Mouse (Mus musculus) cerebellum, adult 8-10 months (tissue): ENCODE measurements at regions not wholly inside any gene's neighbourhood (a gene's known extent, or its start where the extent isn't known, plus 50 kb on each side); places are given as distances from the start of the nearest gene placed in this dataset.
A peak's percentile ranks its signal among the peaks of the same experiment; 100 is the strongest.

Experiments used
- DNase-seq: peaks from one replicate; pipeline ENCODE4 v3.0.0; 2022

DNA sequence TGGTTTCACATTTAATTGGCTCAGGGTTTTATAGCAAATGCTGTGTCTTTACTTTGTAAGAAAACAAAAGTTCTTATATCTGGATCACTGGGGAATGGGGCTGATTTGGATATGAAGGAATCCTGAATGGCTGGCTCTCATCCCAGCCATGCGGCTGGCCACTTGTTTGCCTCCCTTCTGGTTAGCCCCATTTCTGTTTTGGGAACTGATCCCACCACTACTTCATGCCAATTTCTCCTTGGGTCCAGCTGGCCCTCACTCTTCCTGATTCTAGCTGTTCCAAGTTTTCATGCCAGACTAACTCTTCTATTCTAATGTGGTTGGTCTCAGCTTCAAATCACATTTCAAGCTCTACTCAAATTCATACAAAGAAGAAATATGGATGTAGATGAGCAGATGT lies 5319.6 kb downstream of the 9330182O14Rik start:
- peak; percentile 85 for DNase-seq

GRCm38 (mm10) chr15:45470425-45470824 lies 5336.3 kb downstream of the 9330182O14Rik start:
- DNase-seq, result no peak

DNA sequence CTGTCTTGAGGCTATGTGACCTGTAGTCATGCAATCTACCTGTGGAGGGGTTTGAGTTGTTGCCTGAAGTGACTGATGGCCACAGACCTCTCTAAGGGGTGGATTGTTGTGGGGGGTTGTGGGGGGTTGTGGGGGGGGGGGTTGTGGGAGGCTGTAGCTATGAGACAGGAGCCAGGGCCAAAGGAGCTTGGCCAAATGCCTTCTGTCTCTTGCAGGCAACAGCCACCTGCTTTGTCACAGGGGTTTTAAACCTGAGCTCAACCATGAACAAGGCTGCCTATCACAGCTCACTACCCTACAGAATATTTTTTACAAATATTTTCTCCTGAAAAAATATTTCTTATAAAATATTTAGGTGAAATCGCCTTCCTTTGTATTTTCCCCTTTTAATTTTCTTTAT lies 5339.0 kb downstream of the 9330182O14Rik start:
- no peak for DNase-seq

- no peak for DNase-seq
These were observed 5376.1 kb downstream of the 9330182O14Rik start for GRCm38 (mm10) chr15:45510271-45510670.
